Comparison of ENCODE assay signal across 9 mouse cellular contexts in genomic region chr19:5348526-5349501, GRCm38 (mm10). TPM values are rescaled to one million over a fixed set of nuclear protein-coding genes. Genes with fewer than 3 reads are reported as not detected.
A peak's percentile ranks its signal among the peaks of the same experiment; 100 is the strongest.
DNase-seq lines count a peak whose midpoint lies in the region; ATAC-seq and TF ChIP-seq lines count a peak whose summit lies in the region.
"Had no signal": no experiment of that assay in that cellular context is flagged by ENCODE, and none has a peak within 500 bp of the region (broad histone marks: within the 10 kb centered on the region; RNA-seq: fewer than 3 reads in every experiment).

No protein-coding gene starts in this region.

- H3K9me3 ChIP-seq in hindbrain, postnatal 0 days (ENCODE audit: low read length) = no peaks in the 10 kb centered on the region
- H3K9me3 ChIP-seq in limb, embryonic 15.5 days = no peaks in the 10 kb centered on the region

- peak; percentile 17; the same call in 1 of the 2 replicates for TF ChIP-seq POLR2A in cerebellum, adult 2 months (IDR thresholded peaks at IDR 0.05; ENCODE audit: borderline replicate concordance, insufficient read depth, low read length)

- peaks cover 10% of the 10 kb centered on the region for H3K4me1 ChIP-seq in cerebellum, adult 2 months (ENCODE audit: control insufficient read depth, insufficient read depth, low read length)
- H3K4me1 ChIP-seq in hindbrain, postnatal 0 days (ENCODE audit: insufficient read depth, low read length) = no peaks in the 10 kb centered on the region; the same call in 1 of the 2 replicates
- H3K4me1 ChIP-seq in limb, embryonic 15.5 days = peaks cover 15% of the 10 kb centered on the region

- peak; percentile 66 for ATAC-seq in hindbrain, postnatal 0 days
- peak; percentile 22; the same call in 1 of the 2 replicates for ATAC-seq in limb, embryonic 15.5 days (ENCODE audit: insufficient number of reproducible peaks, low FRiP score, low TSS enrichment, low read depth)

- peak overlapping the region; percentile 94 for H3K27ac ChIP-seq in cerebellum, adult 2 months (ENCODE audit: insufficient read depth, low read length)
- no peak overlapping the region for H3K27ac ChIP-seq in hindbrain, postnatal 0 days
- no peak overlapping the region for H3K27ac ChIP-seq in limb, embryonic 15.5 days

- peak overlapping the region; percentile 63 for H3K4me2 ChIP-seq in hindbrain, postnatal 0 days (ENCODE audit: low read depth, low read length)
- peak overlapping the region; percentile 60 for H3K4me2 ChIP-seq in limb, embryonic 15.5 days

- no peaks in the 10 kb centered on the region for H3K36me3 ChIP-seq in hindbrain, postnatal 0 days (ENCODE audit: insufficient read depth, low read length)
- H3K36me3 ChIP-seq in limb, embryonic 15.5 days = no peaks in the 10 kb centered on the region

- WGBS in cerebellum, adult 2 months = 3% methylated on average over 34 of the region's 34 CpGs
- WGBS in hindbrain, postnatal 0 days = 7% methylated on average over 34 of the region's 34 CpGs
- WGBS in limb, embryonic 15.5 days = 5% methylated on average over 34 of the region's 34 CpGs

- peak overlapping the region; percentile 56 for H3K9ac ChIP-seq in hindbrain, postnatal 0 days (replicated peaks; ENCODE audit: low read length)
- H3K9ac ChIP-seq in limb, embryonic 15.5 days = 0 out of 2 replicates have a peak overlapping the region, but pooled peaks have one; percentile 20

- TF ChIP-seq CTCF in cerebellum, adult 2 months (IDR thresholded peaks at IDR 0.05; ENCODE audit: borderline replicate concordance, insufficient read depth, low read depth, low read length) = peak; percentile 58; the same call in 1 of the 2 replicates
- TF ChIP-seq CTCF in hindbrain, postnatal 0 days (IDR thresholded peaks at IDR 0.05; ENCODE audit: low read depth) = peak; percentile 70

- peak overlapping the region; percentile 95 for H3K4me3 ChIP-seq in cerebellum, adult 2 months (replicated peaks; ENCODE audit: insufficient read depth, low read depth, low read length)
- H3K4me3 ChIP-seq in hindbrain, postnatal 0 days (ENCODE audit: low read length) = peak overlapping the region; percentile 33
- peak overlapping the region; percentile 37 for H3K4me3 ChIP-seq in limb, embryonic 15.5 days

- H3K27me3 ChIP-seq in cerebellum, adult 2 months (ENCODE audit: control insufficient read depth, insufficient read depth, low read length) = no peaks in the 10 kb centered on the region
- H3K27me3 ChIP-seq in hindbrain, postnatal 0 days (ENCODE audit: insufficient read depth, low read length) = no peaks in the 10 kb centered on the region
- H3K27me3 ChIP-seq in limb, embryonic 15.5 days = peaks cover 13% of the 10 kb centered on the region; the same call in 1 of the 2 replicates

- peak; percentile 38 for DNase-seq in urinary bladder, postnatal 14 days (ENCODE audit: low spot score)
- no peak for DNase-seq in urinary bladder, postnatal 10 days (ENCODE audit: low spot score)
- peak; percentile 64 to 80 for DNase-seq in cerebellum, adult 2 months
- peak; percentile 20 for DNase-seq in forelimb bud, embryonic 11.5 days (ENCODE audit: low read depth, low spot score)
- peak; percentile 66 for DNase-seq in hindbrain, postnatal 0 days (ENCODE audit: low spot score)
- peak; percentile 45 for DNase-seq in neural tube, embryonic 10.5 days (ENCODE audit: extremely low spot score, low spot score)
- DNase-seq in urinary bladder, postnatal 36 days (ENCODE audit: low spot score in 2 of 2) = peak; percentile 31 to 32

RNA-seq across cellular contexts. Expression of gene Cst6, which starts 0.6 kb away (rescaled TPM):
- 15.4 and 19.0 TPM in 2 replicates for polyA plus RNA-seq in cerebellum, adult 2 months (2012; rRNA removed)
- 0.50 and 9.8 TPM in 2 replicates for total RNA-seq in hindbrain, postnatal 0 days (2014; rRNA removed)
- polyA plus RNA-seq in hindbrain, postnatal 0 days (2015; fragmentation: Nextera tagmentation; extraction: Ambion mirVana) = 14.9 and 16.1 TPM in 2 replicates
- 40.0 and 50.9 TPM in 2 replicates for polyA plus RNA-seq in limb, embryonic 15.5 days (2015; fragmentation: Nextera tagmentation; extraction: Ambion mirVana)

RNA-seq across cellular contexts. Expression of gene Catsper1, which starts 13.3 kb away (rescaled TPM):
- not detected in 2 replicates for polyA plus RNA-seq in cerebellum, adult 2 months (2012; rRNA removed)
- not detected in 2 replicates for total RNA-seq in hindbrain, postnatal 0 days (2014; rRNA removed)
- not detected in 2 replicates for polyA plus RNA-seq in hindbrain, postnatal 0 days (2015; fragmentation: Nextera tagmentation; extraction: Ambion mirVana)
- not detected in 2 replicates for polyA plus RNA-seq in limb, embryonic 15.5 days (2015; fragmentation: Nextera tagmentation; extraction: Ambion mirVana)
- total RNA-seq: gastrocnemius, postnatal 36 days had no signal

RNA-seq across cellular contexts. Expression of gene Eif1ad, which starts 17.7 kb away (rescaled TPM):
- 28.0 and 30.6 TPM in 2 replicates for polyA plus RNA-seq in cerebellum, adult 2 months (2012; rRNA removed)
- 21.2 and 25.2 TPM in 2 replicates for total RNA-seq in hindbrain, postnatal 0 days (2014; rRNA removed)
- polyA plus RNA-seq in hindbrain, postnatal 0 days (2015; fragmentation: Nextera tagmentation; extraction: Ambion mirVana) = 46.7 and 49.2 TPM in 2 replicates
- polyA plus RNA-seq in limb, embryonic 15.5 days (2015; fragmentation: Nextera tagmentation; extraction: Ambion mirVana) = 57.3 and 60.1 TPM in 2 replicates

RNA-seq across cellular contexts. Expression of gene Banf1, which starts 18.2 kb away (rescaled TPM):
- 88.7 and 96.0 TPM in 2 replicates for polyA plus RNA-seq in cerebellum, adult 2 months (2012; rRNA removed)
- 78.3 and 95.8 TPM in 2 replicates for total RNA-seq in hindbrain, postnatal 0 days (2014; rRNA removed)
- 316 and 319 TPM in 2 replicates for polyA plus RNA-seq in hindbrain, postnatal 0 days (2015; fragmentation: Nextera tagmentation; extraction: Ambion mirVana)
- polyA plus RNA-seq in limb, embryonic 15.5 days (2015; fragmentation: Nextera tagmentation; extraction: Ambion mirVana) = 372 and 374 TPM in 2 replicates

RNA-seq across cellular contexts. Expression of gene Sart1, which starts 39.7 kb away (rescaled TPM):
- 77.5 and 86.5 TPM in 2 replicates for polyA plus RNA-seq in cerebellum, adult 2 months (2012; rRNA removed)
- total RNA-seq in hindbrain, postnatal 0 days (2014; rRNA removed) = 23.2 and 30.5 TPM in 2 replicates
- 45.0 and 47.4 TPM in 2 replicates for polyA plus RNA-seq in hindbrain, postnatal 0 days (2015; fragmentation: Nextera tagmentation; extraction: Ambion mirVana)
- polyA plus RNA-seq in limb, embryonic 15.5 days (2015; fragmentation: Nextera tagmentation; extraction: Ambion mirVana) = 67.0 and 72.1 TPM in 2 replicates

Comparison
In these comparisons a context has a peak if more than half of its experiments do, and no peak if none do; other contexts are left out.
1. H3K4me3 ChIP-seq: peak in every context shown above with its lines; median percentile 95 in cerebellum, adult 2 months; 37 in limb, embryonic 15.5 days; 33 in hindbrain, postnatal 0 days.